Mouse (Mus musculus): ENCODE results near the gene Lrch3. TPM values are rescaled to one million over a fixed set of nuclear protein-coding genes. Genes with fewer than 3 reads are reported as not detected.

The Lrch3 gene
- total RNA-seq, 2 experiments from 2014 or later = 14.1 to 16.0 TPM

GRCm38 (mm10) chr16:33062682-33063131, 148.8 kb downstream of the Lrch3 start:
- DNase-seq = no peak
- Histone ChIP-seq H3K4me3 (peak overlapping the region; percentile 96), H3K27ac (peak overlapping the region; percentile 80)
- TF ChIP-seq CTCF (IDR thresholded peaks at IDR 0.05) = no peak
- intact Hi-C loops (cut with DNase I) = loop anchor here (2.0 kb wide), 1 partner anchor 816 kb away; the partner anchor contains the start of genes Fbxo45 and Wdr53

GRCm38 (mm10) chr16:33063267-33063666, 149.4 kb downstream of the Lrch3 start:
- intact Hi-C loops (cut with DNase I) = loop anchor here (2.0 kb wide), 1 partner anchor 816 kb away; the partner anchor contains the start of genes Fbxo45 and Wdr53
- Histone ChIP-seq H3K27ac (peak overlapping the region; percentile 80; the same call in 1 of the 2 replicates), H3K4me3 (peak overlapping the region; percentile 96)
- DNase-seq = no peak
- TF ChIP-seq CTCF (IDR thresholded peaks at IDR 0.05) = no peak

DNA sequence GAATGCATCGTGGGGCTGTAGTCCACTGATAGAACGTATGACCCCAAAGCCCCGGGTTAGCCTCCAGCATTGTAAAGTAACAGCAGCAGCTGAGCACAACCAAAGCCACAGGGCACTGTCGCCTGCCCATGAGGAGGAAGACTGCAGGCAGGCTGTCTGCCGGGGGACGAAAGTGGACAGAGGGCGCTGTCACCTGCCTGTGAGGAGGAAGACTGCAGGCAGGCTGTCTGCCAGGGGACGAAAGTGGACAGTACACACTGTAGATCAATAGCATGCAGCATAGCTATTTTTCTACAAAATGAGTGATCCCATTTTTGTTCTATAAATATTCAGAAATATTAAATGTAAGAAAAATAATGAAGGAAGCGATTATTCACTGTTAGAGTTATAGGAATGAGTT, 150.7 kb downstream of the Lrch3 start:
- Histone ChIP-seq H3K4me3 (no peak overlapping the region), H3K27ac (no peak overlapping the region)
- DNase-seq = no peak
- TF ChIP-seq CTCF (IDR thresholded peaks at IDR 0.05) = no peak
- intact Hi-C loops (cut with DNase I) = no loop called here

Other genes starting within 250 kb of the Lrch3 start
- gene Muc4, start 178.2 kb upstream of the Lrch3 start, total RNA-seq (2021) = under 1 TPM in 1 of 2 experiments, not detected in 1; 0.22 TPM
- under 1 TPM; 0.33 to 0.45 TPM for gene Muc20, start 116.7 kb upstream of the Lrch3 start, total RNA-seq (2021)
- gene Smbd1, start 103.6 kb upstream of the Lrch3 start, total RNA-seq (2021) = not detected
- gene Fyttd1, start 36.6 kb upstream of the Lrch3 start, total RNA-seq (2021) = 10 to 100 TPM; 95.0 to 95.1 TPM
- gene Rubcn, start 36.3 kb upstream of the Lrch3 start, total RNA-seq (2021) = 10 to 100 TPM; 24.0 to 28.5 TPM
- gene Iqcg, start 142.1 kb downstream of the Lrch3 start, total RNA-seq (2021) = 1 to 10 TPM; 2.0 to 3.0 TPM
- 100 to 1,000 TPM; 217 to 291 TPM for gene Rpl35a, start 142.4 kb downstream of the Lrch3 start, total RNA-seq (2021)
- gene Lmln, start 148.4 kb downstream of the Lrch3 start, total RNA-seq (2021) = 1 to 10 TPM; 2.1 to 2.8 TPM